Mouse (Mus musculus): Measurements from ENCODE around the gene Stac3.

DNA sequence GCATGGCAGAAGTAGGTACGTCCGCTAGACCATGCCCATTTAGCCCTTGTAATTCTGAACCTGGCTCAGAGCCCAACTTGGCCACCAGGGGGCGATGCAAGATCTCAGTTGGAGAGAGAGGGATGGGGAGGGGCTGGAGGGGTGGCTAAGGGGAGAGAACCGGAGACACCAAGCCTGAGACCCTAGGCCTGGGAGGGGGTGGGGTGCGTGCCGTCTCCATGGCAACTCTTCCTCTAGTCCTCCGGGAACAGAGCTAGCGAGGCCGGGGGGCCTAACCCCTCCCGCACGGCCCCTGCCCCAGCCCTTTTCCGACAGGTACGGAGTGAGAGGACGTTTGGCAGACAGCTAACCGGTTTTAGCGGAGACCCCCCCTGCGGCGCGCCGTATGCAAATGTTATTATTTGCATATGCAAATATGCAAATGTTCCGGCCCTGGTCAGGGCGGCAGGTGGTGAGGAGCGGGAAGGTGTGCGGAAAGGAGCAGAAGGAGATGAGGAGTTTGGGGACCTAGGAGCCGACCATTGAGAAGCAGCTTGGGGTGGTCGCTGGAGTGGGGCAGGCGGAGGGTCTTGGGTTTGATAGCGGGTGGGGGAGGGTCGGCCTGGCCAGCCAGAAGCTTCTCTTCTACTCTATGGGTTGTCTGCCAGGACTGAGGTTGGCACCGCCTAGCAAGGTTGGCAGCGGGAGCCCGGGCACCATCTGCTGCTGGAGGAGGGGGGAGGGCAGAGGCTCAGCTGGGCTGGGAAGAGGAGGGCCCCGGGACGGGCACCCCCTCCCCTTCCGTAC is 7.8 kb downstream of the Stac3 start:
- peak; percentile 93 for TF ChIP-seq CTCF (IDR thresholded peaks at IDR 0.05; ENCODE audit: low read depth)
- no peak for TF ChIP-seq EP300 (IDR thresholded peaks at IDR 0.05; ENCODE audit: low read depth)

Measured in liver, embryonic 14.5 days (tissue).